Mouse (Mus musculus): Measurements from ENCODE around the gene Tmc8.

DNA sequence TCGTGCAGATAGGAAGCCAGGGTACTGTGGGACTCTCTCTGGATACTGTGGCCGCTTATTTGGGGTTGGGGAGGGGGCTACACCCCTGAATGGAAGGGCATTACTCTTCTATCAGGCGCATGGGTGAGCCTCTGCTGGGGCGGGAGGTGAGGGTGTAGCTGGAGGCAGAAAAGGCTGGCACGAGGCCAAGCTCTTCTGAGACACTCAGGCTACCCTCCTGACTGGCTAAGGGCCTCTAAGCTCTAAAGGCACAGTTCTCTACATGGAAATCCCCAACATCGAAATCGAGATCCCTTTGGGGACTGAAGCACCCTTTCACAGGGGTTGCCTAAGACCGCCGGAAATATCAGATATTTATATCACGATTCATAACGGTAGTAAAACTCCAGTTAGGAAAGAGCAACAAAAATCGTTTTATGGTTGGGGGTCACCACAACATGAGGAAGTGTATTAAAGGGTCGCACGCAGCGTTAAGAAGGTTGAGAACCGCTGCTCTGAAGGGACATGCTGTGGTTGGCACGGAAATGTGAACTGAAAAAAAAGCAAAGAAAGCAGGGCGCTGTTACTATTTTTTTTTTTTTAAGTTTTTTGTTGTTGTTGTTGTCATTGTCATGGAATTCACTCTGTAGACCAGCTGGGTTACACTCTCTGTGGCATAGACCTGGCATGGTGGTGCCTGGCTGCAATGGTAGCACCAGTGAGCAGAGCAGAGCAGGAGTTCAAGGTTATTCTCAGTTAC, 46.4 kb downstream of the Tmc8 start:
- TF ChIP-seq CTCF (IDR thresholded peaks at IDR 0.05; ENCODE audit: low read depth, low read length), result no peak
- no peak for TF ChIP-seq POLR2A (IDR thresholded peaks at IDR 0.05; ENCODE audit: insufficient read depth, low read length)
- TF ChIP-seq EP300 (IDR thresholded peaks at IDR 0.05; ENCODE audit: insufficient read depth, low read depth, low read length), result no peak

Measured in ES-Bruce4 (cell line).